Mouse (Mus musculus) kidney, adult 18-20 months (tissue): ENCODE results near the gene Necab3.

Source experiments
- DNase-seq: peaks from one replicate; pipeline ENCODE4 v3.0.0; 2021

Gene Necab3

DNA sequence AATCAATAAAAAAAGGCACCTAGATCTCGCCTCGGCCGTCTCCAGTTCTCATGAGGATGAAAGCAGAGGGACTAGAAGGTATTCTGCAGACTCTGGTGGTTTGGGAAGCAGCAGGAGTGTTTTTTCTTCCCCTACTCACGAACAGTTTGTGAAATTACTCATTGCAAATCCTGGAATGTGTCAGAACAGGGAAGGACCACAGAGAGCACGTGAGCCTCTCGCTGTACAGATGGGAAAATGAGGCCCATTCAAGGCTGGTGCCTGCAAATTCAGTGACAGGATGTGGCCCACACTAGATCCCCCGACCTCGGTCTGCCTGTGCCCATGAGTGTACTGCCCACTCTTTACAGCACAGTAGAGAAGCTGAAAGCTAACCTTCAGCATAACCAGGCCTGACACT is 13.3 kb upstream of the Necab3 start:
- DNase-seq: no peak

DNA sequence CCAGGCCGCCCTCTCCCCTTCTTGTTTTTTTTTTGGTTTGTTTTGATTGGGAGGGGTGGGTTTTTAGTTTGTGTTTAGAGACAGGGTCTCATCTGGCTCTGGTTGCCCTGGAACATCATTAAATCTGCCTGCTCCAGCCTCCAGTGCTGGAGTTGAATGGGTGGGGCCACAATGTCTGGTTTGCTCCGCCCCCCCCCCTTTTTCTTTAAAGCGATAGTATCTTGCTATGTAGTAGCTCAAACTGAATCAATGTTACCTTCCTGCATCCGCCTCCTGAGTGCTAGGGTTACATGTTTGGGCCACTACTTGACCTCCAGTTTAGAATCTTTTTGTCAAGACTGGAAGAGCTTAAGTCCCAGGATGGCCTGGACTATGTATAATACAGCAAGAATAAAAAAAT is 12.6 kb upstream of the Necab3 start:
- no peak for DNase-seq

DNA sequence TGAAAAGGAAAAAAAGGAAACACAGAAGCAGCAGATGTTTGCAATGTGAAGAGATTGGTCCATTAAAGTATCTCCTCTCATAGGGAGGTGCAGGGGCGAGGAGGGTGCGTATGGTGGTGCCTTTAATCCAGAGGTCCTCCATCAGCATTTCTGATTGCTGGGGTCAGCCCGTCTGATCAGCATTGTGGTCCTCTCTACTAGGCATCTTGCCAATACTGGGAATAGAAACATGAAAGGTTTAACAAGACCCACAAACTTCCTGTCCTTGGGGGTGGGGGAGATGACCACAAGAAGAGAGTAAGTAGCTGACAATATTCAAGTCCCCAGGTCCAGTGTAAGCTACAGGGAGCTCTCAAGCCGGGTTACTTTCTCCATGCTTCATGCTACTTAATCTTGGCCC is 12.0 kb upstream of the Necab3 start:
- DNase-seq: no peak

DNA sequence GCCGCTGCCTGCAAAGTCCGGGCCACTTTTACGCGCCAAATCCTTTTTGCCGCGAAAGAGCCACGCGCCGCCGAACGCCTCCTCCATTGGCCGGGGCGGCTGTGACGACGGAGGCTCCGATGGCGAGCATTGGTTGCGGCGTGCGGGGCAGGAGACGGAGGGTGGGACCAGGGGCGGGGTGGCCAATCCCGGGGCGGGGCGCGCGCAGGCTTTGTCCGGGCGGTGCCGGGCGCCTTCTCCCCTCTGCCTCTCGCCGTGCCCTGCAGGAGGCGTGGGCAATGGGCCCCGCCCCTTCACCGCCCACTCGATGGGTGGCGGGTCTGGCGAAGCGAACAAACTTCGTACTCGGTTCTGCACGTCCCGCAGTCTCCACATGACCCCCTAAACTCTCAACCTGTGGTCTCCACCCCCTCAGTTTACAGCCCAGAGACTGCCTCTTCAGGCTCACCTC is 11.2 kb upstream of the Necab3 start, which contains the start of gene E2f1:
TSS of gene E2f1 (minus strand) at position 57 of the 451 bp plus-strand sequence.
- peak; percentile 93 for DNase-seq

DNA sequence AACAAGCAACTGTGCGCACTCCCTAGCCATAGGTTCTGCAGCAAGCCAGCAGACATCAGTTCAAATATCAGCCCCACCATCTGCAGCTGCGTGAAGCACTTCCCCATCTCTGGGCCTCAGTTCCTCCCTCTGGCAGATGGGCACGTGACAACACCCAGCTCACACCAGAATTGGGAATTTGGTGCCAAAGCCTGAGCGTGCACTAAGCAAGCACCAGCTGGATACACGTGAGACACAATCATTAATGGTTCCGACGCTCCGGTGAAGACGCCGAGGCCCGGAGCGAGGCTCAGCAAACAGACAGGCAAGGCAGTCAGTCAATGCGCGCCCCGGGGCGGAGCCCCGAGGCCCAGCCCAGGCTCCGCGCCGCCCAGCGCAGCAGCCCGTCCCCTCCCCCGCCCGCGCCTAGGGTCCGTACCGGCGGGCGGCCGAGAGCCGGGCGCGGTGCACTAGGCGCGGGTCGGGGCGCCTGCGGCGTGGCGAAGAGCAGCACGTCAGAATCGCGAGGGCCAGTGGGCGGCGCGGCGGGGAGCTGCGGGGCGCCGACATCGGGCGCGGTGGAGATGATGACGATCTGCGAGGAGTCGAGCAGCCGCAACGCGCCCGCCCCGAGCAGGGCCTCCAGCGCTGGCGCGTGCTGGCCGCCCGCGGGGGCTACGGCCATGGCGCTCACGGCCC is 10.5 kb upstream of the Necab3 start:
- peak; percentile 62 for DNase-seq

DNA sequence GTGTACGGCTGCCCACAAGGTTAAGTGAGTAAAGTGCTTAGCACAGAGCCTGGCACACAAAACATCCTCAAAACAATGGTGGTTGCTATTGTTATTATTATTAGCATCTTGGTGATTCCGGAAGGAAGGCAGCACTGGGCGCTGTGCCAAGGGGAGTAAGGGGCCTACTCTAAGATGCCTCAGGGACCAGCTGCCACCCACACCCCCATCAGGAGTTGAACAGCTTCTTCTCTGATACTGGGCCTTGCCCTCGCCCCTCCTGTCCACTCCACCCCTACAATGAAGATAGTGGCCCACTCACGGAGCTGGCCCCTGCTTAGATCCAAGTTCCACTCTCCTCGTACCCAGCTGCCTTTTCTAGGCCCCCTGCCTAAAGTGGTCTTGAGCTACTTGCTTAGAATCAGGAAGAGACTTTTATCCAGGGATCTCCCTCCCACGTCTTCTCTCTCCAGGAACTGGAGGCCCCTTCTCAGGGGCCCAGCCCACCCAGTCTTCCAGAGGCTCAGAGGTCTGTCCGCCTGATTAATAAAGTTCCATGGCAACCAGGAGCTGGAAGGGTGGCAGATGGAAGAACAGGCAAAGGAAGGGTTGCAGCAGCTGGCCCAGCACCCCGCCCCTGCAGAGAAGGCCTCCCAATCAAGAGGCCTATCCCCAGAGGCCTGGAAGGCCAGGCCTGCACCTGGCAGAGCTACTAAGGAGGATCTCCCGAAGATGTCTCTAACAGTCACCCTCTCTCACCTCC is 9.8 kb upstream of the Necab3 start:
- DNase-seq: no peak

DNA sequence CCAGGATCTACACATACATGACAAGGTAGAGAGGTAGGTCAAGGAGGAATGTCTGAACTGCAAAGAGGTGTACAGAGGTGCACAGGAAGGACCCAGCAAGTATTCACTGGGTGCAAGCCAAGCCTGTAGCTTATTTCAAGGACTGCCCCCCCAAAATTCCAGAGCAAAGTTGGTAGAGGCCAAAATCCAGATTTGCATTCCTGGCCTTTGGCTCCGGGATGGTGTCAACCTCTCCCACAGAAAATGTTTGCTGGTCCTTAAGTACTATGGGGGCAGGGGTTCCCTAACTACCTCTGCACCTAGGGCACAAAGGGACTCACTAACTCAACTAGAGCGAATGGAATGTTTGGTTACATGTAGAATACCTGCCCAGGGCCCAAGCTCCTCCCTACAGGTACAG is 9.1 kb upstream of the Necab3 start:
- DNase-seq: no peak

DNA sequence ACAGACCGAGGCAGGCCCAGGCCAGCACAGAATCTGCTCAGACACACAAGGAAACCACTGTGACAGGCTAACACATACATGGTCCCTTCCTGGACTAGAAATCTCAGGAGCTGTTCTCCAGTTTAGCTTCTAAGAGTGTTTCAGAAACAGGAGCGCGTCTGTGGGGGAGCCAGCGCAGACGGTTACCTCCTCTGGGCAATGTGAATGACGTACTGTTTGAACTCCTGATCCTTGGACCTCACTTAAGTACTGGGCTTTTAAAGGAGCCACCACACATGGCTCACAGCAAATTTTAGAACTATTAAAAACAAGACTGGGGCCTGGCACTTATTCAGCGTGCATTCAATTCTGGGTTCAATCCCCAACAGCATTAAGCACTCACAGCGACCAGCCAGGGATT is 8.0 kb upstream of the Necab3 start:
- peak; percentile 33 for DNase-seq

DNA sequence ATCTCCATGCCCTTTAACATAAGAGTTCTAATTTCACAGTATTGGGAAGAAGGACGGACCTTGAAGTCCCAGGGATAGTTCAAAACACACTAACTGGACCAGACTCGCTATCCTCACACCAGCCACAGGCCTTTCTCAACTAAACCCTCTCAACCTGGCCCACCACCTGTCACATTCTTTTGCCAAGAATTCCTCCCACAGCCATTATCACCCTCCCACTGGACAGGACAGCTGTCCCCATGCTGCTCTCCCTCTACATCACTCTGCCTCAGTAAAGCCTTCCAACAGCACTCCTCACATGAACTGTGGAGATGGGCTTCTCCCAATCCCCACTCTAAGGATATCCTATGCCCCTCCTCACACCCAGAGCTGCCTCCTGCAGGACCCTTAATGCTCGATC is 6.9 kb upstream of the Necab3 start:
- no peak for DNase-seq

DNA sequence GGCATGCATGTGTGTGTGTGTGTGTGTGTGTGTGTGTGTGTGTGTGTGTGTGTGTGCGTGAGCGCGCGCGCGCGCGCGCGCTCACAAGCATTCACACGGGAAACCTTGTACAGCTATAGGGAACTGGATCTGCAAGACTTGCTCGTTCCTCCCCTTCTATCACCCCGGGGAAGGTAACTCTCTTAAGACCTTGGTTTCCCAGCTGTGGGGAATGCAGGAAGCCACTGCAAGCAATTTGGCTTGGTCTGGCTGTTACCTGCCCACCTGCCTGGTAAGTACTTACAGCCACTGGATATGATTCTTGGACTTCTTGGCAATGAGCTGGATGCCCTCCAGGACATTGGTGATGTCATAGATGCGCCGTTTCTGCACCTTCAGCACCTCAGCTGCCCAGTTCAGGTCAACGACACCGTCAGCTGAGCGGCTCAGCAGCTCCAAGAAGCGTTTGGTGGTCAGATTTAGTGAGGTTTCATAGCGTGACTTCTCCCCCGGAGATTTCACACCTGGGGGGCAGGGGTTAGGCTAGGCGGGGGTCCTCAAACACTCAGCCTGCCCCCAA is 5.0 kb upstream of the Necab3 start:
- DNase-seq: peak; percentile 63

DNA sequence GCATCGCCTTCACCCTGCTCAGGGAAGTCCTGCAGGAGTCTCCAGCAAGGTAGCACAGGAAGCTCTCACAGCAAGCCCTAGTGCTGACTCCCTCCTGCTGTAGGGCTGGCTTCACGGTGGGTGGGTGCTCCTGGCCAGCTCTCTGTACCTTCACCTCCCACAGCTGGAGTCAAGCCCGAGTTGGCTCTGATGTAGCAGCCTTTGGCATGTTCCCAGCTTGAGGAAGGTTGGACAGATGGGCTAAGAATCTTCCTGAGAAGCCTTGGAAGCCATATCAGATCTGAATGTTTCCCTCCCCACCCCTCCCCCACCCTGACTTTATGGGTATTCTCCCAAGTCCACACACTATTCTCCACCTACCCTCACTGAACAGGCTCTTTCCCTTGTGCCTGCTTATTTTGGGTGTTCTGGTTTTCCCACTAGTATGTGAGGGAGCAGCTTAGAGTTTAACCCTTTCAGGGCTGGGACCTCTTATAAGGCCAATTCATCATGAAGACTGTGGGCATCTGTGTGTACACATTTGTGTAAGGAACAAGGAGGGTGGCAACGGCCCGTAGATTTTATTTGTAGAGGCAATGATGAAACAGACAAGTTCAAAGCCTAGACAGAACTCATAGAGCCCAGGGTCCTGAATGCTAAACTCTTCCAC is 1.4 kb downstream of the Necab3 start:
- peak; percentile 20 for DNase-seq

DNA sequence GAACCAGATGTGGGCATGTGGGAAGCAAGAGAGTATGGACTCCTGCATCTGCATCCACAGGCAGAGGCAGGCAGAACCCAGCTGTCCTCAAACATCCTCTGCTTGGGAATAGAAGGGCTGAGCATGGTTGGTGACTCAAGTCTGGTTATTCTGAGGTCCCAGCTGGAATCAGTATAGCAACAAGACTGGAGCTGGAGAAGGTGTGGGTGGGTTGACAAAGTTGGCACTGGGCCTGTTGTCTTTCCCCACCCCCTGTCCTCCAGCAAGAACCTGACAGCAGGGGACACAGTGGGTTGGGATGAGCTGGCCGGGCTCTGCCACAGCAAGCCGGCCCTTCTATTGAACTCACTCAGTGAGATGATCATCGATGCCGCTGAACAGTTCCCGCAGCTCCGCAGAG is 3.5 kb downstream of the Necab3 start:
- DNase-seq: no peak

DNA sequence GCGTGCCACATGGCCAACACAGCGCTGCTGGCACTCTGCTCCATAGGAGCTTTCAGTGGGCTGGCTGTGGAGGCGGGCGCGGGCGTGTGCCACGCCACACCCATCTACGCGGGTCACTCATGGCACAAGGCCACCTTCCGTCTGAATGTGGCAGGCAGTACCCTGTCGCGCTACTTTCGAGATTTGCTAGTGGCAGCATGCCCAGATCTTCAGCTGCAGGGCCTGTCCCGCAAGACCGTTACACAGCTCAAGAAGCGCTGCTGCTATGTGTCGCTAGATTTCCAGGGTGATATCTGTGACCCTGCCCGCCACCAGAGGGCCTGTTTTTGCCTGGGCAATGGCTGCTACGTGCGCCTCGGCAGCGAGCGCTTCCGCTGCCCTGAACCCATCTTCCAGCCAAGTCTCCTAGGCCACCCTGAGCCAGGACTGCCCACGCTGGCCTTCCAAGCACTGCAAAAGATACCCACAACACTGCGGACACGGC is 6.2 kb downstream of the Necab3 start:
- peak; percentile 66 for DNase-seq

DNA sequence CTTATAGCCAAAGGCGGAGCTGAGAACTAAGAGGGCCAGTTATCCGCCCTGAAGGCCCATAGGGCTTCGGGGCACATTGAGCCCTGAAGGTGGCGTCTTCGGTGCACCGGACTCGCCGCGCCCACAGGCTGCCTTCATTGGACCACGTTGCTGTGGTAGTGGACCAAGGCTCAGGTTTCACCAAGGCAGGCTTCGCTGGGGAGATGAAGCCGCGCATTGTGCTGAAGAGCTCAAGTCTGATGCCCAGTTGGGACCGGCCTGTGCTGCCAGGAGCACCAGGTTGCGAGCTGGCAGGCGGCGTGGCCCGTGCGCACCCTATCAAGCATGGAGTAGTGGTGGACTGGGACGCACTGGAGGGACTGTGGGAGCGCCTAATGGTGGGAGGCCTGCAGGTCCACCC is 6.8 kb downstream of the Necab3 start:
- DNase-seq: no peak

DNA sequence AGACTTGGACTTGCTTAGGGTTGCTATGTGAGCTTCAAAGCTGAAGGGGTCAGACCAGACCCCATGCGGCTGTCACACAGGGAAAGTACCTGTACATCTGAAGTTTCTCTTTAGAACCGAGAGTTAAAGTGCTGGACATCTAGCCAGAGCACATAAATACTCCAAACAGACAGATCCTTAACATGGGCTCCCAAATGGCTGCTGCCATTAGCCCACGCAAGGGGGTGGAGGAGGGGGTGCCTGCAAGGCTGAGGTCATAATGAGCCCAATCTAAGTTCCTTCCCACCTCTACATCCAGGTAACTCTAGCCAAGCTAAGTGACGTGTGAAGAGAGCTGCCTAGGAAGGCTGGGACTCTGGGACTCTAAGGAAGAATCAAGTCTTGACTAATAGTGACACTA is 7.2 kb downstream of the Necab3 start, which contains the start of gene Actl10:
TSS of gene Actl10 (plus strand) at position 301 of the 400 bp plus-strand sequence.
- DNase-seq: no peak

DNA sequence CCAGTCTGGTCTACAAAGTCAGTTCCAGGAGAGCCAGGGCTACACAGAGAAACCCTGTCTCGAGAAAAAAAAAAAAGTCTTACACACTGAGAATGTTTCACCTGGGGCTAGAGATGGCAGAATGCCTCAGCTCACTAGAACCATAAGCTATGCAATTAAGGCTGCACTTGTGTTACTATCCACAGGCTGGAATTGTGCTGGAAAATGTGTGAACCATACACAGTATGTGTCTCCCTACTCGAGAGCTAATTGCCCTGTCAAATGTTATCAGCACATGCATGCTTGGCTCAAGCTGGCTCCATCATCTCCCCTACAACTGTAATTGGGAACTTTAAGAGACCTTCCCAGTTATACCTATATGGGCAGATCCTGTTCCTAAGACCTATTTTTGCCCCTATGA is 7.8 kb downstream of the Necab3 start:
- DNase-seq: no peak

DNA sequence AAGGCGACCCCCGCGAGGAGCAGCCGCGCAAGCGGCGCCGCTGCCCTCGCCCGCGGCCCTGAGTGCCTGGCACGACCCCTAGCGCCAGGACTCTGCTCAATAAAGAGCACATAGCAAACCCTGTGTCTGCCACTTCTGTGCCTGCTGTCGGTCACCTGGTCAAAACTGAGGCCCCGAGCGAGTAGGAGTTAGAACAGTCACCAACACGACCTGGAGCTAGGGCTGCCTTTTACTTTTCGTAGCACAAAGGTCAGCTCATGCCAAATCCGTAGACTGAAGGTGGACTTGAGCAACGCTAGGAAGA is 8.9 kb downstream of the Necab3 start:
- no peak for DNase-seq

DNA sequence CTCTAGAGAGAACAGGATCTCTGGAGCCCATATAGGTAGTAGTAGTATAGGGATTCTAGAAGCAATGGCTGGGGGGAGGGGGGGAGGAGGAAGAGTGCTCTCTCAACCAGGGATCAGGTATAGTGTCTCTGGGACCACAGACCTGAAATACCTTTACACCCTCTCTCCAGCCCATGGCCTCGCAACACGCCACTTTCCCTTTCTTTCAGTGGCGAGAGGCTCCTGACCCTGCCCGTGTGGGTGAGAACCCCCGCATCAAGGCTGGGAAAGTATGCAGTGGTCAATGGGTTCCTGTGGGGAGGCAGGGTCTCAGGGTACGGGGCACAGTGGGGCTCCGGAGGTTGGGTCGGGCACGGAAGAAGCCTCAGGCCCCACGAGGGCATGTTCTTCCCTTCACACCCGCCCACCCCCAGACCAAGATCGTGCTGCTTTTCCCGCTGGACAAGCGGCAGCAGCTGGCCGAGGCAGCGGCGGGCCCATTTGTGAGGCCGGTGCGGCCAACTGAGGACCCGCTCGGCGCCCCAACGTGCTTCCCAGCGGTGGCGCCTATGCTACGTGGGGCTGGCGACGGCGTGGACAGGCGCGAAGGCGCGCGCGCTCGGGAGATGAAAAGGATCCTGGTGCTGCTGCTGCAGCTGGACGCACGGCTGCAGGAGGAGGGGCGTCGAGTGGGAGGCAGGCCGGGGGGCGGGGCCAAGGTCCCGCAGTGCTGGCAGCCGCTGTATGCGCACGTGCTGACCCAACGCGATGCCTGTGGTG is 9.4 kb downstream of the Necab3 start:
- DNase-seq: peak; percentile 64

DNA sequence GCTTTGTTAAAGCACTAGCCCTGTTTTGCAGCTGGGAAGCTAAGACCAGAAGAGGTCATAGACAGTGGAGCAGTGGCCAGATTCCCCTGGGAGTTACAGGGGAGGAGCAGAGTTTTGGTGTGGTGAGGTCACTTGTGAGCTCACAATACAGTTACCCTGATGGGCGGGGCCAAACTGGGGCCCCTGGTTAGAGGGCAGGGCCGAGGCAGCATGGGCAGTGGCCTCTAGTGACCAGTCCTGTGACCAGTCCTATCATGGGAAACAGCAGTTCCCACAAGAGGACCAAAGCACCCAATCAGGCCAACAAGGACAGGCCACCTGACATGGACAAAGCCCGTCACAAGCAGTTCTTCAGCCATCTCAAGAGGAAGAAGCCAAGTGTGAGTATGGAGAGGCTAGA is 10.0 kb downstream of the Necab3 start:
- DNase-seq: no peak

DNA sequence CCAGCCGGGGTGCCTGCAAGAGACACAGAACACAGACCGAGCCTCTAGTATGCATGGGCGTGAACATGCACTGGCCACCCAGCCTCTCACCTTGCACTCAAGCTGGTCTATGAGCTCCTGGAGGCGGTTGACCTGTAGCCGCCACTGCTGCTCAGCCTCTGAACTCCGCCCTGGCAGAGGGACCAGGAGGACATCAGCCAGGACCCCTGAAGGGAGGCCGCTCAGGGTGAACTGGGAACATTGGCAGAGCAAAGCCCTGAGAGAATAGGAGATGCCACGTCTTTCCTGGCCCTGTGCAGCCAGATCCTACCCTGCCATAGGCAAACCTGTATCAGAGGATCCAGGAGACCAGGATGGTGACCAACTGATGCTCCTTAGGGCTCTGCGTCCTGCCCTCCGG is 12.0 kb downstream of the Necab3 start, which contains the start of gene 1700003F12Rik:
TSS of gene 1700003F12Rik (plus strand) at position 375 of the 400 bp plus-strand sequence.
- no peak for DNase-seq

DNA sequence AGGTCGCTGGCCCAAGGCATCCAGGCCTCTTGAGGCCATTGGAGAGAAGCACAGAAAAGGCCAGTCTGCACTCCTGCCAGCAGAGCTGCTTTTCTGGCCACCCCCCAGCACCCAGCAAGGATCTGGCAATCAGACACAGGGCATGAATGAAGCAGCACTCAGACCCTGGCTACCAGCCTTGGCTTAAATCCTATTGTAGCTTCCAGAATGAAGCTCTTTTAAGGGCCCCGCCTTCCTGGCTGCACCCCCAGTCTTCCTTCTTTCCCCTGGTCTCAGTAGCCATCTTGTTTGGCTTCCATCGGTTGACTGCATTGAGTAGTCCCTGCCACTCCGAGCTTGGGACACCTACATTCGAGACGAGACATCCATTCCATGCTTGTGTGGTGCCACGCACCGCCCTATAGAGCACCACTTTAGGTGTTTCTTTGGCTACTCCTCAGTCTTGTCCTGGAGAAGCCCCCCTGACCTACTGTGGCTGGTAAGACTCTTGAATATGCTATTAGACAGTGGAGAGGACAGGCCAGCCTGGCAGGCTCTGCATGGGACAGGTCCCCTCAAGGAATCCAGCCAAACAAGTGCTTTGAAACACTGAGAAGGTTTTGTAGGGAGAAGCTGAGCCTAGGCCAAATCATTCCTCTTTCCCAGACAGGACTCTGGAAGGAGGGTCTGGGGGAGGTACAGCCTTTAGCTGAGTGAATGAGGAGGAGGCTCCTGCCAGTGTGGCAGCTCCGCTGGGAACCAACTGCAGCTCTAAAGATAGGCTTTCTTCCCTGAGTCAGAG is 14.9 kb downstream of the Necab3 start:
- DNase-seq: no peak

DNA sequence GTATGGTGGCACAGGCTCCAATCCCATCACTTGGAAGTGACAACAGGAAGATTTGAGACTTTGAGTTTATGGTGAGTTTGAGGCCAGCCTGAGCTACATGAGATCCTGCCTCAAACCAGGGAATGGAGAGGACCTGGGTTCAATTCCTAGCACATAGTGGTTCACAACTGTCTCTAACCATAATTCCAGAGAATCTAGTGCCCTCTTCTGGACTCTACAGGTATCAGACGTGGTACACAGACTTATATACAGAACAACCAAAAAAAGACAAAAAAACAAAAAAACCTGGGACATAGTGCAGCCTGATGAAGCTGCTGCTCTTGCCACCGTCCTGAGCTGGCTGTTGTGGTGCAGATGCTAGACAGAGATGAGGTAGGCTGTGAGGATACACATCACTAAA is 17.1 kb downstream of the Necab3 start:
- DNase-seq: no peak
